Mouse (Mus musculus) frontal cortex, adult 2 months (tissue): ENCODE data around the gene Ctsa. TPM values are rescaled to one million over a fixed set of nuclear protein-coding genes. Genes with fewer than 3 reads are reported as not detected.
"Not testable (repeated sequence)": the region's sequence is repeated elsewhere in the genome, so short reads cannot be mapped to it uniquely, and the experiment has no call there.

Source experiments
- DNase-seq, 2 experiments: peaks; one replicate each; pipeline ENCODE4 v3.0.0; 2022; ENCODE audit warnings: low spot score in 1 of 2; ENCODE audit errors: extremely low spot score in 1 of 2
- polyA plus RNA-seq: library from polyadenylated mRNA; depleted of rRNA; stranded (reverse); fragments of >200 nt; gene quantifications from 2 replicates; pipeline ENCODE4 v1.2.3, GENCODE M21; 2012

Gene Ctsa
- polyA plus RNA-seq, 1 experiment, result 194 TPM

- DNase-seq, result no peak
Observed at GRCm38 (mm10) chr2:164835164-164835563, 2.5 kb downstream of the Ctsa start.

GRCm38 (mm10) chr2:164845782-164846181 lies 13.1 kb downstream of the Ctsa start:
- DNase-seq, result no peak

DNA sequence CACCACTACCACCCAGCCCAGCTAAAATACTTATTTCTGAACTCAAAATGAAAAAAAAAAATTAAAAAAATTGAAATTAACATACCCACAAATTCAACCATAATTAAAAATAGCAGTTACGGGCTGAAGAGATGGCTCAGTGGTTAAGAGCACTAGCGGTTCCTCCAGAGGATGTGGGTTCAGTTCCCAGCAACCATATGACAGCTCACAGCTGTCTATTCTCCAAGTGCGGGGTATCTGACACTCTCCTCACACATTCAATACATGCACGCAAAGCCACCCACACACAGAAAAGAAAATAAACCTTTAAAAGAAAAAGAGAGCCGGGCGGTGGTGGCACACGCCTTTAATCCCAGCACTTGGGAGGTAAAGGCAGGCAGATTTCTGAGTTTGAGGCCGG lies 17.4 kb downstream of the Ctsa start:
- DNase-seq, result peak in 1 of 2 experiments; percentile 44

DNA sequence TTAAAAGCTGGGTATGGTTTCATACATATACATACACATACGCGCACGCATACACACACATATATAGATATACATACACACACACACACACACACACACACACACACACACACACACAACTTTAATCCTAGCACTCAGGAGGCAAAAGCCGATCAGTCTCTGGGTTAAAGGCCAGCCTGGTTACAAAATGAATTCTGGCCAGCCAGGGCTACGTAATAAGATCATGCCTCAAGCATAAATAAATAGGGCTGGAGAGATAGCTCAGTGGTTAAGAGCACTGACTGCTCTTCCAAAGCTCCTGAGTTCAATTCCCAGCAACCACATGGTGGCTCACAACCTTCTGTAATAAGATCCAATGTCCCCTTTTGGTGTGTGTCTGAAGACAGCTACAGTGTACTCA lies 22.9 kb downstream of the Ctsa start:
- not testable (repeated sequence) for DNase-seq

DNA sequence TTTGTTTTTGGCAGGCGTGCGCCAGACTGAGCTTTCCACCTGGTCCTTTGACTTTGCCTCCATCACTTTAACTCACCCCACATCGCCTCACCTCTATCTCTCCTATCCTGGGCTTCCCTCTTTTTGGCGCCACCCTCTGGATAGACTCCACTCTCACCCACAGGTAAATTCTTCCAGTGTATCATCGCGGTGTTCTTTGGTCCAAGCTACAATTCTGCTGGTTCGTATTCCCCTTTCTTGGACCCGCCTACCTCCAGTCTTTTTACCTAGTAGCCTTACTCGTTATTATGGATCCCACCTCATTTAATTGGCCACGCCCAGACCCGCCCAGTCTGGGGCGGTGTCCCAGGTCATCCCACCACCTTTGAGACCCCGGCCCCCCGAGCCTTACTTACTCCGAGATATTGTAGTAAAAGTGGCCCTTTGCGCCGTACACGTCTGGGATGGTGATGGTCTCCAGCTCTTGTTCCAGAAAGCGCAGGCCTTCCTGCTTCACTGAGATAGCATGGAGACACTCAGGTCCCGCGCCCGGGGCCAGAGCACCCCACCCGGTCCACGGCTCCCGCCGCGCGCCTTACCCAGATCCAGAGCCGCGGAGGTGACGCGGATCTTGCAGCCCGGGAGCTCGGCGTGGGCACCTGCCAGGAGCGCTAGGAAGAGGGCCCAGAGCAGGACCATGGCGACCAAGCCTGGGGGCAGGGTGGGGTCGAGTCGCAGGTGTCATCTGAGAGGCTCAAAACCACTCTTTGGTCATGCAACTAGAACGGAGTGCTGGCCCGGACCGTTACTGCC lies 23.8 kb downstream of the Ctsa start:
- DNase-seq, result no peak

DNA sequence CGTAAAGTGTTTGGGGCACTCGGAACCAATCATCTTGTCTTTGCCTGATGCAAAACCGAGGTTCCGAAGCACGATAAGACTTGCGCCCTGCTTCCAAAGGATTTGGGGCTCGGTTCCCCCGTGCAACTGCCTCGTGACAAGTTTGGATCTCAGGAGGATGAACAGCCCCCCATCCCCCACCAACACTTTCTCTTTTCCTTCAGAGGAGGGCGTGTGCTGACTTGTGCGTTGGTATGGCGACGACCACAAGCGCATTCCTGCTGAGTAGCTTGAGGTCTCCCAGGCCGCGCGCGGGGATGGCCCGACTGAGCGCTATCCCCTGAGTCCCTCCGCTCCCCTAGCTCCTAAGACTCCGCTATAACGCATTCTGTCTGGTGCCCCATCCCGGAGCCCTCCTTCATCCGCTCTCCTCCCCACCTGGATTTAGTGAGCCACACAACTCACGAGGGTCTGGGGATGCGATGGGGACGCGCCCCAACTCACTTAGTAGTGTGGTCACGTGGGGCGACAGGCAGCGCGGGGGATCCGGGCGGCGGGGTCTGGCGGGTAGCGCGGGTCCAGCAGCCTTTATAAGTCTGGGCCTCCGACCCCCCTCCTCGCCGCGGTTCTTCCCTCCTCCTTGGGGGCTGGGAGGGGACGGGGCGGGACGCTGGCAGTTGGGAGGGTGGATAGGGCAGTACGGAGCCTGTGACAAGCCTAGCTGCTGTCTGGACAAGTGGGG lies 24.6 kb downstream of the Ctsa start, which contains the start of gene Pltp:
TSS of gene Pltp (minus strand) at position 611 of the 721 bp plus-strand sequence.
- peak in 1 of 2 experiments; percentile 40 for DNase-seq

GRCm38 (mm10) chr2:164857842-164858553 lies 25.3 kb downstream of the Ctsa start:
- DNase-seq, result no peak

DNA sequence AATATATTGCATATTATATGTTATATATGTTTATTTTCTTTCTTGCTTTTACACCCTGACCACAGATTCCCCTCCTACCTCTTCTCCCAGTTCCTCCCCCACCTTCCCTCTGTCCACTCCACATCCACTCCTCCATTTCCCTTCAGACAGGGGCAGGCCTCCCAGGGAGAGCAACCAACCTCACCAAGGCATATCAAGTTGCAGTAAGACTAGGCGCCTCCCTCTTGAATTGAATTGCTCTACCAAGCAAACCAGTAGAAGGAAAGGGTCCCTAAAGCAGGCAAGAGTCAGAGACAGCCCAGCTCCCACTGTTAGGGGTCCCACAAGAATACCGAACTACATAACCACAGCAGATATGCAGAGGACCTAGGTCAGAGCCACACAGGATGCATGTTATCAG lies 26.5 kb downstream of the Ctsa start:
- DNase-seq, result no peak

- DNase-seq, result no peak
Observed at GRCm38 (mm10) chr2:164859640-164860432, 27.2 kb downstream of the Ctsa start.

DNA sequence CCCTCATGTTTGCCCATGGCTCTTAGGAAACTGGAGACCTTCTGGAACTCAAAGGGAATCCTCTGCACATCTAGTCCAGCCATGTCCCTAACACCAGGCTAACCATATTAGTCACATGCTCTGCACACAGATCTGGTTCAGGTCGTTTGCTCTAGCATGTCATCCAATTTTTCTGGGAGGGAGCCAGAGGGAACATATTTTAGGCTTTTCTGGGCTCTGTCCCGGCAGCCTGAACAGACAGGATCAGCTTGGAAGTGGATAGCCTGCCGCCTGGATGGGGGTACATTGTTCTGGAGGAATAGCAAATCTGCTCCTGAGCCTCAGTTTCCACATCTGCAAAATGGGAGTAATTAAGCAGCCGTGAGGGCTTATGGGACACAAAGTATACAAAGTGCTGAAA lies 28.4 kb downstream of the Ctsa start:
- DNase-seq, result no peak

DNA sequence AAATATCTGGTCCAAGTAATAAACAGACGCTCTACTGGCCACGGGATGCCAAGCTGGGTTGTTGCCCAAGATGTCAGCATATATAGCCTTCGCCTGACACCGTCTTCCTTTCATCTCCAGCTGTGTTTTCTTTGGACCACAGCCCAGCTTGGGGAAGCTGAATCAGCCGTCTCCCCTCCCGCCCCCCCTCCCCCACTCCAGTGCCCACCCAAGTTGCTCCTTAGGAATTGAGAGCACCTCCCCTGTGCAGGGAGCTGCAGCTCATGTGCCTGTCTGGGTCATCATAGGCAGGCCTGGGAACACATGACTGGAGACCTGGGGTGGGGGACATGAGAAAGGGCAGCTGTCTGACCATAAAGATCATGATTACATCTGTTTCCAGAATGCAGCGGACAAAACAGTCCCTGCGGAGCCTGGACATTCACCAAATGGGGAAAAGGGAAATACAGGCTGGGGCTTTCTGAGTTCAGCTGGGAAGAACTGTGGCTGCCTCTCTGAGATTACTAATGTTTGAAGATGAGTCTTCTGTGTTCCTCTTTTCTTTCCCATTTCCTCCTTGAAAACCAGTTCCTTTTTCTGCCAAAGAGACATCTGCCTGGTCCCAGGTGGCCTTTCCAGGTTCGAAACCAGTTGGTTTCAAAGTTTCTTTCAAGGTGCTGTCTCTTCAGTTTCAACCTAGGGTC lies 29.6 kb downstream of the Ctsa start:
- no peak for DNase-seq

- not testable (repeated sequence) for DNase-seq
Observed at GRCm38 (mm10) chr2:164863411-164863810, 30.7 kb downstream of the Ctsa start.

DNA sequence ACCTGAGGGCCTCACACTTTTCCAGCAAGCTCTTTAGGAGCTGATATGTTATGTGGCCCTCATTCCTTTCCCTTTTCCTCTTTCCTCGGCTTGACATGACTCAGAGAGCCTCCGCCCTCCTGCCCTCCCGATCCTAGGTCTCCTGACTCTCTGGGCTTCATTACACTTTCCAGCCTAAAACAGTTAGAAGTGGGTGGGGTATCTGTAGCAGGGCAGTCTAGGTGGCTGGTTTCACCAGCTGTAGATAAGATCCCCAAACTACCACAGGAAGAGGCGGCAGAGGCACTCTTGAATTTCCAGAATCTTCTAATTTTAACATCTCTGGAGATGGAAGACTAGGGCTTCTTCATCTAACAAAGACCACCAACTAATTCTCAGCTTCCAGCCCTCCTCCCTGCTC lies 31.9 kb downstream of the Ctsa start:
- no peak for DNase-seq

GRCm38 (mm10) chr2:164866741-164867551 lies 34.3 kb downstream of the Ctsa start:
- no peak for DNase-seq

- DNase-seq, result no peak
Observed at GRCm38 (mm10) chr2:164867566-164867965, 34.9 kb downstream of the Ctsa start.

- DNase-seq, result no peak
Observed at GRCm38 (mm10) chr2:164868491-164868890, 35.8 kb downstream of the Ctsa start.

DNA sequence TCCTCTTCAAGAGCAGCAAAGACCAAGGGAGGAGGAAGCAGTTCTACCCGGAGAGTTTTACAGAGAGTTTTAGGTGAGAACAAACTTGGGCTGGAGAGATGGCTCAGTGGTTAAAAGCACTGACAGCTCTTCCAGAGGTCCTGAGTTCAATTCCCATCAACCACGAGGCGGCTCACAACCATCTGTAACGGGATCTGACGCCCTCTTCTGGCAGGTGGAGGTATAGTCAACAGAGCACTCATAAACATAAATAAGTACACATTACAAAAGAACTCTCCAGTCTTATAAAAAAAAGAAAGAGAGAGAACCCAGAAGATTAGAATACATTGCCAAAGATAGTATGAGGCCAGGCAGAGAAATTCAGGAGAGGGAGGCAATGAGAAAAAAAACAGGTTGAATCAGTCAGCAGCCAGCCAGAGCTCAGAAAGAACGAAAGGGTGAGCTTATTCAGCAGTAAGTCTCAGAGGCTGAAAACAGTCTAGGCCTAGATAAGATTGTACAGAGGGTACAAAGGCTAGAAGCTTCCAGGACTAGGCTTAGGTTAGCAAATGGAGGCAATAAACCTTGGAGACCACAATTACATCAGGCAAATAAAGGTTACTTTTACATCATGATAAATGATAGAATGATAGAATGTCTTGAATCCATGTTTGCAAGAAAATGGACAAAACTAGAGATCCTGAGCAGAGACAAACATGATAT lies 39.1 kb downstream of the Ctsa start:
- no peak for DNase-seq

DNA sequence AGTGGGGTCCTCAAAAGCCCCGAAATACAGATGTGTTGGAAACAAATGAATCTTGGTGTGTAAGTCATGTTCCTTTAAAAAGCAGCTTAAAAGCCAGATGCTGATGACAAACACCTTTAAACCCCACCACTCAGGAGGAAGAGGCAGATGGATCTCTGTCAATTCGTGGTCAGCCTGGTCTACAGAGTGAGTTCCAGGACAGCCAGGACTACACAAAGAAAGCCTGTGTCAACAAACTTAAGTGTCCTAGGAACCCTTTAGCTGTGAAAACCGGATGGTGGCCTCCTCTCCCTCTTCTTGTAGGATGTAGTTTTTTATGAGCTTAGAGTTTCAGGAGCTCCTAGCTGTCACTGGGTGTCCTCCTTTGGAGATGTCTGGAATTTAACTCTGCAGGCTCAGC lies 40.9 kb downstream of the Ctsa start:
- no peak for DNase-seq
